Mouse (Mus musculus): Measurements from ENCODE around the gene Kit. TPM values are rescaled to one million over a fixed set of nuclear protein-coding genes. Genes with fewer than 3 reads are reported as not detected.

Gene Kit
- polyA plus RNA-seq, 1 experiment from 2014 or later, result 25.8 TPM

- H3K27ac ChIP-seq, result no peak overlapping the region
- peaks cover 26% of the 10 kb centered on the region for H3K4me1 ChIP-seq
- no peak overlapping the region for H3K4me2 ChIP-seq
- no peaks in the 10 kb centered on the region for H3K27me3 ChIP-seq (replicated peaks)
- ATAC-seq, result no peak
- H3K4me3 ChIP-seq, result no peak overlapping the region
- WGBS (ENCODE audit: insufficient replicate concordance), result 61% methylated on average over 11 of the region's 11 CpGs
- no peaks in the 10 kb centered on the region for H3K9me3 ChIP-seq (replicated peaks)
- H3K9ac ChIP-seq, result no peak overlapping the region
- peaks cover 27% of the 10 kb centered on the region; the same call in 1 of the 2 replicates for H3K36me3 ChIP-seq
Observed at GRCm38 (mm10) chr5:75623007-75623406, 48.3 kb downstream of the Kit start.

GRCm38 (mm10) chr5:75623520-75623919, 48.8 kb downstream of the Kit start:
- no peaks in the 10 kb centered on the region for H3K27me3 ChIP-seq (replicated peaks)
- ATAC-seq, result no peak
- H3K4me1 ChIP-seq, result peaks cover 26% of the 10 kb centered on the region
- H3K4me3 ChIP-seq, result no peak overlapping the region
- 63% methylated on average over 1 of the region's 1 CpGs for WGBS (ENCODE audit: insufficient replicate concordance)
- H3K27ac ChIP-seq, result no peak overlapping the region
- peak overlapping the region; percentile 64 for H3K4me2 ChIP-seq
- H3K9ac ChIP-seq, result no peak overlapping the region
- H3K9me3 ChIP-seq (replicated peaks), result no peaks in the 10 kb centered on the region
- H3K36me3 ChIP-seq, result peaks cover 27% of the 10 kb centered on the region; the same call in 1 of the 2 replicates

GRCm38 (mm10) chr5:75623993-75624706, 49.4 kb downstream of the Kit start:
- H3K9me3 ChIP-seq (replicated peaks), result no peaks in the 10 kb centered on the region
- H3K36me3 ChIP-seq, result peaks cover 26% of the 10 kb centered on the region; the same call in 1 of the 2 replicates
- no peak overlapping the region for H3K9ac ChIP-seq
- no peaks in the 10 kb centered on the region for H3K27me3 ChIP-seq (replicated peaks)
- H3K4me2 ChIP-seq, result peak overlapping the region; percentile 64
- peaks cover 26% of the 10 kb centered on the region for H3K4me1 ChIP-seq
- WGBS (ENCODE audit: insufficient replicate concordance), result 37% methylated on average over 20 of the region's 20 CpGs
- H3K4me3 ChIP-seq, result peak overlapping the region; percentile 23; the same call in 1 of the 2 replicates
- ATAC-seq, result peak; percentile 87
- peak overlapping the region; percentile 49 for H3K27ac ChIP-seq

- Histone ChIP-seq H3K4me2 (no peak overlapping the region), H3K4me3 (no peak overlapping the region), H3K9me3 (replicated peaks) (no peaks in the 10 kb centered on the region), H3K27ac (0 out of 2 replicates have a peak overlapping the region, but pooled peaks have one; percentile 49), H3K27me3 (replicated peaks) (no peaks in the 10 kb centered on the region), H3K4me1 (peaks cover 26% of the 10 kb centered on the region), H3K36me3 (peaks cover 23% of the 10 kb centered on the region; the same call in 1 of the 2 replicates), H3K9ac (no peak overlapping the region)
- ATAC-seq, result no peak
Observed at GRCm38 (mm10) chr5:75625059-75625458, 50.3 kb downstream of the Kit start.

- peaks cover 13% of the 10 kb centered on the region; the same call in 1 of the 2 replicates for H3K36me3 ChIP-seq
- H3K27ac ChIP-seq, result no peak overlapping the region
- no peak overlapping the region for H3K9ac ChIP-seq
- no peak for ATAC-seq
- H3K27me3 ChIP-seq (replicated peaks), result no peaks in the 10 kb centered on the region
- WGBS (ENCODE audit: insufficient replicate concordance), result 66% methylated on average over 8 of the region's 8 CpGs
- no peaks in the 10 kb centered on the region for H3K9me3 ChIP-seq (replicated peaks)
- no peak overlapping the region for H3K4me3 ChIP-seq
- H3K4me1 ChIP-seq, result peaks cover 26% of the 10 kb centered on the region
- H3K4me2 ChIP-seq, result no peak overlapping the region
Observed at GRCm38 (mm10) chr5:75626284-75626683, 51.6 kb downstream of the Kit start.

GRCm38 (mm10) chr5:75626703-75627102, 52.0 kb downstream of the Kit start:
- WGBS (ENCODE audit: insufficient replicate concordance), result 77% methylated on average over 6 of the region's 6 CpGs
- H3K36me3 ChIP-seq, result peaks cover 9% of the 10 kb centered on the region; the same call in 1 of the 2 replicates
- H3K27ac ChIP-seq, result no peak overlapping the region
- no peaks in the 10 kb centered on the region for H3K27me3 ChIP-seq (replicated peaks)
- H3K9me3 ChIP-seq (replicated peaks), result no peaks in the 10 kb centered on the region
- H3K4me1 ChIP-seq, result peaks cover 29% of the 10 kb centered on the region
- no peak overlapping the region for H3K4me3 ChIP-seq
- no peak overlapping the region for H3K4me2 ChIP-seq
- H3K9ac ChIP-seq, result no peak overlapping the region
- no peak for ATAC-seq

GRCm38 (mm10) chr5:75632257-75632656, 57.5 kb downstream of the Kit start:
- H3K27ac ChIP-seq, result no peak overlapping the region
- no peak for ATAC-seq
- no peaks in the 10 kb centered on the region for H3K9me3 ChIP-seq (replicated peaks)
- H3K9ac ChIP-seq, result no peak overlapping the region
- 65% methylated on average over 5 of the region's 5 CpGs for WGBS (ENCODE audit: insufficient replicate concordance)
- peaks cover 17% of the 10 kb centered on the region for H3K4me1 ChIP-seq
- H3K4me2 ChIP-seq, result no peak overlapping the region
- no peak overlapping the region for H3K4me3 ChIP-seq
- H3K36me3 ChIP-seq, result peaks cover 6% of the 10 kb centered on the region; the same call in 1 of the 2 replicates
- H3K27me3 ChIP-seq (replicated peaks), result no peaks in the 10 kb centered on the region

GRCm38 (mm10) chr5:75632846-75633640, 58.3 kb downstream of the Kit start:
- H3K4me1 ChIP-seq, result peaks cover 17% of the 10 kb centered on the region
- H3K36me3 ChIP-seq, result peaks cover 7% of the 10 kb centered on the region; the same call in 1 of the 2 replicates
- no peak for ATAC-seq
- H3K27ac ChIP-seq, result no peak overlapping the region
- no peaks in the 10 kb centered on the region for H3K27me3 ChIP-seq (replicated peaks)
- H3K9me3 ChIP-seq (replicated peaks), result no peaks in the 10 kb centered on the region
- 57% methylated on average over 18 of the region's 18 CpGs for WGBS (ENCODE audit: insufficient replicate concordance)
- no peak overlapping the region for H3K9ac ChIP-seq
- H3K4me2 ChIP-seq, result no peak overlapping the region
- no peak overlapping the region for H3K4me3 ChIP-seq

- no peak overlapping the region for H3K4me2 ChIP-seq
- WGBS (ENCODE audit: insufficient replicate concordance), result 71% methylated on average over 12 of the region's 12 CpGs
Observed at GRCm38 (mm10) chr5:75635385-75635784, 60.7 kb downstream of the Kit start.

GRCm38 (mm10) chr5:75640637-75641036, 65.9 kb downstream of the Kit start:
- Histone ChIP-seq H3K9me3 (replicated peaks) (no peaks in the 10 kb centered on the region), H3K27me3 (replicated peaks) (no peaks in the 10 kb centered on the region), H3K9ac (no peak overlapping the region), H3K4me1 (no peaks in the 10 kb centered on the region), H3K27ac (no peak overlapping the region), H3K36me3 (peaks cover 39% of the 10 kb centered on the region), H3K4me2 (no peak overlapping the region), H3K4me3 (no peak overlapping the region)
- 75% methylated on average over 11 of the region's 11 CpGs for WGBS (ENCODE audit: insufficient replicate concordance)
- ATAC-seq, result no peak

More at GRCm38 (mm10) chr5:75635385-75635784, 60.7 kb downstream of the Kit start:
- Histone ChIP-seq H3K4me3 (no peak overlapping the region), H3K36me3 (peaks cover 21% of the 10 kb centered on the region), H3K4me1 (peaks cover 17% of the 10 kb centered on the region), H3K27ac (no peak overlapping the region), H3K27me3 (replicated peaks) (no peaks in the 10 kb centered on the region), H3K9me3 (replicated peaks) (no peaks in the 10 kb centered on the region), H3K9ac (no peak overlapping the region)
- no peak for ATAC-seq

GRCm38 (mm10) chr5:75647046-75647445, 72.3 kb downstream of the Kit start:
- Histone ChIP-seq H3K4me1 (no peaks in the 10 kb centered on the region), H3K27ac (no peak overlapping the region), H3K9me3 (replicated peaks) (no peaks in the 10 kb centered on the region), H3K9ac (no peak overlapping the region), H3K36me3 (peaks cover 45% of the 10 kb centered on the region), H3K27me3 (replicated peaks) (no peaks in the 10 kb centered on the region), H3K4me3 (no peak overlapping the region), H3K4me2 (no peak overlapping the region)
- no peak for ATAC-seq
- WGBS (ENCODE audit: insufficient replicate concordance), result 83% methylated on average over 5 of the region's 5 CpGs

- ATAC-seq, result no peak
- Histone ChIP-seq H3K4me2 (no peak overlapping the region), H3K27ac (no peak overlapping the region), H3K9ac (no peak overlapping the region), H3K36me3 (peaks cover 74% of the 10 kb centered on the region), H3K9me3 (replicated peaks) (no peaks in the 10 kb centered on the region), H3K4me3 (no peak overlapping the region), H3K27me3 (replicated peaks) (no peaks in the 10 kb centered on the region), H3K4me1 (no peaks in the 10 kb centered on the region)
- WGBS (ENCODE audit: insufficient replicate concordance), result 84% methylated on average over 8 of the region's 8 CpGs
Observed at GRCm38 (mm10) chr5:75650566-75650965, 75.8 kb downstream of the Kit start.

All from liver, embryonic 12.5 days (tissue).